Mouse (Mus musculus) forebrain, embryonic 13.5 days (tissue): Measurements from ENCODE around the gene Nxn. TPM values are rescaled to one million over a fixed set of nuclear protein-coding genes. Genes with fewer than 3 reads are reported as not detected.

Source experiments
- ATAC-seq: fragments of 200-750 bp; cut with Nextera tagmentation; 2 replicates; pipeline ENCODE4 v1.8.0; 2017
- H3K27ac ChIP-seq: fragments of 300-500 bp; sonication (generic); 2 replicates; pipeline ENCODE4 v1.5.1; 2015; ENCODE audit warnings: inconsistent platforms, mild to moderate bottlenecking, moderate library complexity
- H3K27me3 ChIP-seq: fragments of 300-500 bp; sonication (generic); 2 replicates; pipeline ENCODE4 v1.6.1; 2015; ENCODE audit warnings: mild to moderate bottlenecking, inconsistent platforms
- H3K36me3 ChIP-seq: fragments of 300-500 bp; sonication (generic); 2 replicates; pipeline ENCODE4 v1.6.1; 2015; ENCODE audit warnings: mild to moderate bottlenecking, inconsistent platforms; ENCODE audit not compliant: poor library complexity, severe bottlenecking
- H3K4me1 ChIP-seq: fragments of 300-500 bp; sonication (generic); 2 replicates; pipeline ENCODE4 v1.6.1; 2015; ENCODE audit warnings: inconsistent platforms
- H3K4me2 ChIP-seq: fragments of 300-500 bp; sonication (generic); 2 replicates; pipeline ENCODE4 v1.6.1; 2015; ENCODE audit warnings: inconsistent platforms, mild to moderate bottlenecking, moderate library complexity
- H3K4me3 ChIP-seq: fragments of 300-500 bp; sonication (generic); 2 replicates; pipeline ENCODE4 v1.5.1; 2015; ENCODE audit warnings: mild to moderate bottlenecking, inconsistent platforms
- H3K9ac ChIP-seq: fragments of 300-500 bp; sonication (generic); 2 replicates; pipeline ENCODE4 v1.6.1; 2015; ENCODE audit warnings: mild to moderate bottlenecking, inconsistent platforms
- H3K9me3 ChIP-seq: fragments of 300-500 bp; sonication (generic); replicated peaks from 2 replicates; pipeline ENCODE4 v1.6.1; 2016; ENCODE audit warnings: inconsistent platforms
- WGBS: fragments of 180-500 bp; shearing (Covaris S2); methylation state at CpG from one replicate; pipeline ENCODE4 v1.1.7; 2015; 5-methylcytosine and 5-hydroxymethylcytosine counted together
- polyA plus RNA-seq: library from polyadenylated mRNA; unstranded; fragments of >200 nt; fragmentation: Nextera tagmentation; extraction: Ambion mirVana; gene quantifications from 2 replicates; pipeline ENCODE4 v1.2.1, GENCODE M21; 2015

Nxn gene
- polyA plus RNA-seq, 1 experiment from 2014 or later = 23.4 TPM

DNA sequence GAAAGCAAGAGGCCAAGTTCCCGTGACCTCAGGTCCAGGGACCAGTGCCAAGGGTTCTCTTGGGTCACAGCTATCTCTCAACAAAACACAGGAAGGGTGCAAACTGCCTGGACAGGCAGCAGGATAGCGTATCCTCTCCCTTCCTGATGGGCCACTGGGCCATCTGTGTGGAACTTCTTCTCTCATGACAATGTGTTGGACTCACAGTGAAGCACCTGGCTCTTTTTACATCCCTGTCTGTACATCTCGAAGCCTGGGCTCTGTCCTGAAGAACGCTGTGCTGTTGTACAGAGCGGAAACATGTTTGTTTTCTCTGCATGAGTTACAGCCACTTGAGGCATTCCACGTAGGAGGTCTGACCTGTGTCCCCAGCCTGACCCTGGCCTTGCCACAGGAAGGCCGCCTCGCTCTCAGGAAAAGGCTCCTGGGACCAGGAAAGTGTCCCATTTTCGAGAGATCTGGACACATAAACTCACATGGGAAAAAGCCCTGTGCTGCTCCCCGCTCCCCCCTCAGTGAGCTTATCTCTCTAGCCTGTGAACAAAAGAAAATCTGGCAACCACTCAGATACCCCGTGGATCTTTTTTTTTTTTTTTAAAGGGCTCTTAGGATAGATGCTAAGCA is 18.9 kb downstream of the Nxn start:
- Histone ChIP-seq H3K4me3 (no peak overlapping the region), H3K9me3 (no peaks in the 10 kb centered on the region), H3K4me1 (peaks cover 41% of the 10 kb centered on the region), H3K27ac (no peak overlapping the region), H3K36me3 (no peaks in the 10 kb centered on the region), H3K27me3 (no peaks in the 10 kb centered on the region), H3K9ac (no peak overlapping the region), H3K4me2 (no peak overlapping the region)
- no peak for ATAC-seq
- 47% methylated on average over 11 of the region's 11 CpGs for WGBS

- Histone ChIP-seq H3K27ac (no peak overlapping the region), H3K27me3 (no peaks in the 10 kb centered on the region), H3K4me2 (no peak overlapping the region), H3K9me3 (no peaks in the 10 kb centered on the region), H3K4me1 (peaks cover 35% of the 10 kb centered on the region), H3K9ac (no peak overlapping the region), H3K36me3 (no peaks in the 10 kb centered on the region), H3K4me3 (no peak overlapping the region)
- WGBS = 77% methylated on average over 3 of the region's 3 CpGs
- no peak for ATAC-seq
Observed at GRCm38 (mm10) chr11:76376425-76376824, 22.5 kb downstream of the Nxn start.

DNA sequence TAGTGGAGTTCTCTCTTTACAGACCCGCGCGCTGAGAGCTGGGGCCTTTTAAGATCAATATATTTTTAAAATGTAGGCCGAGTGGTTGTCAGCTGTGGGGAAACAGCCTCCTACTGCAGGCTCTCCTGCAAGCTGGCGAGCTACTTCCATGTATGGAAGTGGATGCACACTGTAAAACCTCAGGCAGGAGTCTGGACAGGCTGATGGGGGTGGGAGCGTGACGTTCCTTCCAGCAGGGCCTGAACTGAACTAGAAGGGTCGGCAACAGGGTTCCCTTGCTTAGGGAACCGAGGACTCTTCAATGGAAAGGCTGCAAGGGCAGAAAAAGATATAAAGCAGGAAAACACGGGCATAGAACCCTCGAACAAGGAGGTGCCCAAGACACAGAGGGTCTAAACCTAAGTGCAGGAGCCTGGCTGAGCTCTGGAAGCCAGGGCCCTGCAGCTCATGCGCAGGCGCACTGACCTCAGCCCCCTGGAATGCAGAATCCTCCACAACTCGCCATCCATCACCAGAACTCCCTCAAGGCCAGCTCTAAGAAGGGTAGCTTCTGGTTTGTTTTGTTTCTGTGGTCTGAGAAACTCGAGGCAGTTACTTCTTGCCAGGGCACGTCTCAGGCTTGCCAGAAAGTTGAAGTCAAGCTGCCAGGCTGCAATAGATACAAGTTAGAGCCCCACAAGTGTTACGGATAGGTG is 24.3 kb downstream of the Nxn start:
- Histone ChIP-seq H3K27me3 (no peaks in the 10 kb centered on the region), H3K36me3 (no peaks in the 10 kb centered on the region), H3K9me3 (no peaks in the 10 kb centered on the region), H3K27ac (peak overlapping the region; percentile 25), H3K4me2 (no peak overlapping the region), H3K4me3 (no peak overlapping the region), H3K4me1 (peaks cover 27% of the 10 kb centered on the region), H3K9ac (peak overlapping the region; percentile 30; the same call in 1 of the 2 replicates)
- 75% methylated on average over 17 of the region's 17 CpGs for WGBS
- no peak for ATAC-seq

DNA sequence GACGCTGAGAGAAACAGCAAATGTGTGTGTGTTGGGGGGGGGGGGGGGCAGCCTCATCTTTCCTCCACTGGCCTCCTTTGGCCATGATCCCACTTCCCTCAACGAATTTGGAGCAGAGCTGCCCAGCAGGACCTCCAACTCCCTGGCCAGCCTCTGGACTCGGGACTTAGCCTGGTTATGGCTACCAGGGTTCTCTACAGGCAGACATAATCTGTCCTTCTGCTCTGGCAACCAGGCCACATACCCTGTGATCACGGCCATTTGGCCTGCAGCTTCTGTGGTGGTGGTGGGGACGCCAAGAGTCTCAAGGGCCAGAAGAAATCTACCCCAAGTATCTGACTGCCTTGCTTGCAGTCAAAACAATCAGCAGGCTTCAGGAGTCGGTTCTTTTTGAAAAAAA is 26.4 kb downstream of the Nxn start:
- no peaks in the 10 kb centered on the region for H3K9me3 ChIP-seq
- no peaks in the 10 kb centered on the region for H3K36me3 ChIP-seq
- H3K9ac ChIP-seq = no peak overlapping the region
- H3K4me2 ChIP-seq = no peak overlapping the region
- no peaks in the 10 kb centered on the region for H3K27me3 ChIP-seq
- H3K27ac ChIP-seq = no peak overlapping the region
- H3K4me1 ChIP-seq = peaks cover 27% of the 10 kb centered on the region
- no peak for ATAC-seq
- no peak overlapping the region for H3K4me3 ChIP-seq
- WGBS = 33% methylated on average over 6 of the region's 6 CpGs

GRCm38 (mm10) chr11:76372120-76372519 is 26.8 kb downstream of the Nxn start:
- Histone ChIP-seq H3K4me2 (no peak overlapping the region), H3K9ac (no peak overlapping the region), H3K27ac (no peak overlapping the region), H3K4me3 (no peak overlapping the region), H3K36me3 (no peaks in the 10 kb centered on the region), H3K9me3 (no peaks in the 10 kb centered on the region), H3K4me1 (peaks cover 27% of the 10 kb centered on the region), H3K27me3 (no peaks in the 10 kb centered on the region)
- ATAC-seq = no peak
- WGBS = 60% methylated on average over 2 of the region's 2 CpGs

DNA sequence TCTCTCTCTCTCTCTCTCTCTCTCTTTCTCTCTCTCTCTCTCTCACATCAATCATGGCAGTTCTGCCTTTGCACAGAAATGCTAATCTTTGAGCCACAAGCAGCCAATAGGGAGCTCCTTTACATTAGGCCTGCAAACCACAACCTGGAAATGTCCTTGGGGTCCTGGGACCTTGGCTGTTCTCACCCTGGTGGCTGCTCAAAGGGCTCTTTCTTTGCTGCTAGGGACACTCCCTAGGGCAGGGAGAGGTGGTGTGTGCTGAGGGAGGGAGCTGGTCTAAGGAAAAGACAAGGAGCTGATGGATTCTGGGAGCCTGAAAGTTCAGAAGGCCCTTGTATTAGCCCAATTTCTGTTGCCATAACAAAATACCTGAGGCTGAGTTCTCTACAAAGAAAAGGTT is 28.4 kb downstream of the Nxn start:
- no peak overlapping the region for H3K4me3 ChIP-seq
- H3K27me3 ChIP-seq = no peaks in the 10 kb centered on the region
- no peak overlapping the region for H3K27ac ChIP-seq
- no peak for ATAC-seq
- H3K9me3 ChIP-seq = no peaks in the 10 kb centered on the region
- H3K36me3 ChIP-seq = peaks cover 5% of the 10 kb centered on the region; the same call in 1 of the 2 replicates
- H3K4me1 ChIP-seq = peaks cover 33% of the 10 kb centered on the region
- no peak overlapping the region for H3K9ac ChIP-seq
- no peak overlapping the region for H3K4me2 ChIP-seq

DNA sequence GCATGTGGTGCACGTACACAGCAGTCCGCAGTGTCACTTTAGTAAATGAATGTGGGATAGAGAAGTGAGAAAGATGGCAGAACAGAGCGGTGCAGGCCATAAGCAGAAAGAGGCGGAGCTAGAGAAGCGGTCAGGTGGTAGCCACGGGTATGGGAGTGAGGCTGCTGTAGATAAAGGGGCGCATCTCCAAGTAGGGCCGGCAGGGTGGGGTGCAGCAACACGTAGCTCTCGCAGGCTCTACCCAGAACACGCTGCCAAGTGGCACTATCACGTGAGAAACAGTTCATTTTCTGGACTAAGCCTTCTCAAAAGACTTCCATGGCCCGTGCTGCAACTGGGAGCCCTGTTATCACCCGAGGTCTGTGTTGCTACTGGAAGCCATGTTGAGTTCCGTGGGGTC is 32.2 kb downstream of the Nxn start:
- Histone ChIP-seq H3K36me3 (peaks cover 5% of the 10 kb centered on the region; the same call in 1 of the 2 replicates), H3K9me3 (no peaks in the 10 kb centered on the region), H3K27me3 (no peaks in the 10 kb centered on the region), H3K27ac (no peak overlapping the region), H3K4me3 (no peak overlapping the region), H3K4me1 (peaks cover 19% of the 10 kb centered on the region), H3K9ac (no peak overlapping the region), H3K4me2 (no peak overlapping the region)
- 86% methylated on average over 15 of the region's 15 CpGs for WGBS
- ATAC-seq = no peak

GRCm38 (mm10) chr11:76364038-76364437 is 34.9 kb downstream of the Nxn start:
- H3K36me3 ChIP-seq = peaks cover 5% of the 10 kb centered on the region; the same call in 1 of the 2 replicates
- no peaks in the 10 kb centered on the region for H3K27me3 ChIP-seq
- WGBS = 67% methylated on average over 5 of the region's 5 CpGs
- no peak for ATAC-seq
- no peaks in the 10 kb centered on the region for H3K9me3 ChIP-seq
- peaks cover 33% of the 10 kb centered on the region for H3K4me1 ChIP-seq
- no peak overlapping the region for H3K4me3 ChIP-seq
- peak overlapping the region; percentile 34; the same call in 1 of the 2 replicates for H3K9ac ChIP-seq
- no peak overlapping the region for H3K4me2 ChIP-seq
- H3K27ac ChIP-seq = peak overlapping the region; percentile 66

- H3K9ac ChIP-seq = peak overlapping the region; percentile 34; the same call in 1 of the 2 replicates
Observed at GRCm38 (mm10) chr11:76363636-76364035, 35.3 kb downstream of the Nxn start.

GRCm38 (mm10) chr11:76363178-76363577 is 35.8 kb downstream of the Nxn start:
- H3K4me1 ChIP-seq = peaks cover 42% of the 10 kb centered on the region
- no peak for ATAC-seq
- H3K4me2 ChIP-seq = peak overlapping the region; percentile 17; the same call in 1 of the 2 replicates
- no peaks in the 10 kb centered on the region for H3K27me3 ChIP-seq
- H3K27ac ChIP-seq = peak overlapping the region; percentile 12; the same call in 1 of the 2 replicates
- peaks cover 5% of the 10 kb centered on the region; the same call in 1 of the 2 replicates for H3K36me3 ChIP-seq
- no peaks in the 10 kb centered on the region for H3K9me3 ChIP-seq
- 16% methylated on average over 6 of the region's 6 CpGs for WGBS
- no peak overlapping the region; the same call in 1 of the 2 replicates for H3K9ac ChIP-seq
- H3K4me3 ChIP-seq = no peak overlapping the region

More at GRCm38 (mm10) chr11:76363636-76364035, 35.3 kb downstream of the Nxn start:
- Histone ChIP-seq H3K36me3 (peaks cover 5% of the 10 kb centered on the region; the same call in 1 of the 2 replicates), H3K27ac (peak overlapping the region; percentile 66), H3K27me3 (no peaks in the 10 kb centered on the region), H3K4me2 (peak overlapping the region; percentile 17; the same call in 1 of the 2 replicates), H3K4me1 (peaks cover 37% of the 10 kb centered on the region), H3K9me3 (no peaks in the 10 kb centered on the region), H3K4me3 (no peak overlapping the region)
- 26% methylated on average over 9 of the region's 9 CpGs for WGBS
- ATAC-seq = no peak

DNA sequence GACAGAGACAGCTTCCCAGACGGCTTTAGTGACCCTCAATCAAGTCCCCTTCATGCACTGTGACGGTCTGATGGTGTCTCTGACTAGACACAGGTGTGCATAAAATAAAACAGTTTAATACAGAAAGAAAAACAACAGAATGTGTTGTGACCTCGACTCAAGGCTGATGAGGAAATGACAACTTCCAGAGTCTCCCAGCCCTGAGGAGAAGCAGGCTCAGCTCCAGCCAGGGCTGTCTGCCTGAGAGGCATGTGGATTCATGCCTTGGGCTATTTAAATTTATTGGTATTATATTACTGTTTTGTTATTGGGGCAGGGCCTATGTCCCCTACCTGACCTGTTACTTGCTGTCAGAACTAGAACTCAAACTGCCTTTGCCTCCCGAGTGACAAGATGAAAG is 37.5 kb downstream of the Nxn start:
- Histone ChIP-seq H3K9me3 (no peaks in the 10 kb centered on the region), H3K27me3 (no peaks in the 10 kb centered on the region), H3K4me2 (no peak overlapping the region), H3K4me3 (no peak overlapping the region), H3K36me3 (peaks cover 2% of the 10 kb centered on the region; the same call in 1 of the 2 replicates), H3K9ac (no peak overlapping the region), H3K4me1 (peaks cover 50% of the 10 kb centered on the region), H3K27ac (no peak overlapping the region)
- ATAC-seq = no peak
- 74% methylated on average over 4 of the region's 4 CpGs for WGBS

DNA sequence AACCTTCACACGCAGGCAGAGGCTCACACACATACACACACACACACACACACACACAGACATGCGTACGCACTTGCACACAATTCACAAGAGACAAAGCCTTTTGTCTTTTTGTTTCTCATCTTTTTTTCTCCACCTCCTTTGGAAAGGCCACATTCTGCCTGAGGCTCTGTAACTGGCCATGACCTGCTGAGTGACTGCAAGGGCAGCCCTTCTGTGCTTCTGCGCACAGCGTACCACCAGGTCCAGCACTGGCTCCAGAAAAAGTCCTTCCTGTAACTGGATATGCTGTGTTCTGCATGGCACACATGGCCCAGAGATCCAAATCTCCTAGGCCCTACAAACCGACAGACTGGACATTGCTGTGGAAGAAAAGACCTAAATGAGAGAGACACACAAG is 38.7 kb downstream of the Nxn start:
- no peaks in the 10 kb centered on the region for H3K36me3 ChIP-seq
- H3K9ac ChIP-seq = no peak overlapping the region
- no peaks in the 10 kb centered on the region for H3K27me3 ChIP-seq
- H3K9me3 ChIP-seq = no peaks in the 10 kb centered on the region
- H3K4me1 ChIP-seq = peaks cover 56% of the 10 kb centered on the region
- no peak overlapping the region for H3K4me2 ChIP-seq
- H3K4me3 ChIP-seq = no peak overlapping the region
- WGBS = 52% methylated on average over 6 of the region's 6 CpGs
- ATAC-seq = no peak
- peak overlapping the region; percentile 22; the same call in 1 of the 2 replicates for H3K27ac ChIP-seq
